Mouse (Mus musculus) liver, embryonic 14.5 days (tissue): Measurements from ENCODE around the gene Relb. TPM values are rescaled to one million over a fixed set of nuclear protein-coding genes. Genes with fewer than 3 reads are reported as not detected.
A peak's percentile ranks its signal among the peaks of the same experiment; 100 is the strongest.

Source experiments
- ATAC-seq: fragments of 200-750 bp; cut with Nextera tagmentation; 2 replicates; pipeline ENCODE4 v1.8.0; 2017; ENCODE audit warnings: moderate number of reproducible peaks, mild to moderate bottlenecking, moderate library complexity; ENCODE audit not compliant: insufficient read depth
- DNase-seq, 3 experiments: peaks; one replicate each; pipeline ENCODE4 v3.0.0-alpha.2; 2012 to 2013; ENCODE audit warnings: low read depth in 3 of 3, low spot score in 3 of 3
- H3K27ac ChIP-seq: fragments of 300-500 bp; sonication (generic); 2 replicates; pipeline ENCODE4 v1.5.1; 2014; ENCODE audit warnings: moderate library complexity, mild to moderate bottlenecking, control low read depth, inconsistent platforms
- H3K27me3 ChIP-seq: fragments of 300-500 bp; sonication (generic); 2 replicates; pipeline ENCODE4 v1.6.1; 2014; ENCODE audit warnings: mild to moderate bottlenecking, low read length, moderate library complexity; ENCODE audit not compliant: control insufficient read depth, insufficient read depth
- H3K36me3 ChIP-seq: fragments of 300-500 bp; sonication (generic); replicated peaks from 2 replicates; pipeline ENCODE4 v1.6.1; 2014; ENCODE audit warnings: low read depth; ENCODE audit not compliant: control insufficient read depth, insufficient read depth
- H3K4me1 ChIP-seq, 2 experiments: fragments of 200-500 bp in 1 of 2; fragments of 300-500 bp in 1 of 2; sonication (generic) in 1 of 2; replicated peaks; 2 replicates each; pipeline ENCODE4 v1.6.1; 2012 to 2014; ENCODE audit warnings: antibody characterized with exemption in 1 of 2, inconsistent platforms in 1 of 2, low read length in 1 of 2; ENCODE audit not compliant: control insufficient read depth in 2 of 2, insufficient read depth in 2 of 2
- H3K4me2 ChIP-seq: fragments of 300-500 bp; sonication (generic); 2 replicates; pipeline ENCODE4 v1.6.1; 2014; ENCODE audit warnings: low read depth, mild to moderate bottlenecking, control low read depth, moderate library complexity
- H3K4me3 ChIP-seq, 2 experiments: fragments of 200-500 bp in 1 of 2; fragments of 300-500 bp in 1 of 2; sonication (generic) in 1 of 2; 2 replicates each; pipeline ENCODE4 v1.5.1; 2012 to 2014; ENCODE audit warnings: low read depth in 2 of 2, low read length in 2 of 2, mild to moderate bottlenecking in 2 of 2, control low read depth in 1 of 2, inconsistent platforms in 1 of 2, moderate library complexity in 1 of 2; ENCODE audit not compliant: insufficient read depth in 1 of 2
- H3K9ac ChIP-seq: fragments of 300-500 bp; sonication (generic); replicated peaks from 2 replicates; pipeline ENCODE4 v1.6.1; 2014; ENCODE audit warnings: mild to moderate bottlenecking, control low read depth, moderate library complexity
- H3K9me3 ChIP-seq: fragments of 300-500 bp; sonication (generic); 2 replicates; pipeline ENCODE4 v1.6.1; 2016; ENCODE audit warnings: low read length, mixed read lengths; ENCODE audit not compliant: control insufficient read depth
- CTCF ChIP-seq: IDR thresholded peaks from 2 replicates; pipeline ENCODE4 v1.5.1; 2016; ENCODE audit warnings: antibody characterized with exemption, low read depth, control low read depth
- EP300 ChIP-seq: IDR thresholded peaks from 2 replicates; pipeline ENCODE4 v1.6.1; 2016; ENCODE audit warnings: antibody characterized with exemption, low read depth
- WGBS: fragments of 180-500 bp; shearing (Covaris S2); extraction: QIAGEN DNeasy Blood & Tissue Kit; methylation state at CpG from one replicate; pipeline ENCODE4 v1.1.7; 2014; ENCODE audit not compliant: insufficient replicate concordance; 5-methylcytosine and 5-hydroxymethylcytosine counted together
- polyA plus RNA-seq, 2 experiments: library from polyadenylated mRNA; depleted of rRNA in 1 of 2; stranded (reverse) in 1 of 2; unstranded in 1 of 2; fragments of >200 nt; fragmentation: Nextera tagmentation in 1 of 2; extraction: Ambion mirVana in 1 of 2; gene quantifications; 2 replicates each; pipeline versions ENCODE4 v1.2.1 to v1.2.3; 2012 to 2014

Gene Relb
- polyA plus RNA-seq, 2 experiments = 0.89 to 1.1 TPM

DNA sequence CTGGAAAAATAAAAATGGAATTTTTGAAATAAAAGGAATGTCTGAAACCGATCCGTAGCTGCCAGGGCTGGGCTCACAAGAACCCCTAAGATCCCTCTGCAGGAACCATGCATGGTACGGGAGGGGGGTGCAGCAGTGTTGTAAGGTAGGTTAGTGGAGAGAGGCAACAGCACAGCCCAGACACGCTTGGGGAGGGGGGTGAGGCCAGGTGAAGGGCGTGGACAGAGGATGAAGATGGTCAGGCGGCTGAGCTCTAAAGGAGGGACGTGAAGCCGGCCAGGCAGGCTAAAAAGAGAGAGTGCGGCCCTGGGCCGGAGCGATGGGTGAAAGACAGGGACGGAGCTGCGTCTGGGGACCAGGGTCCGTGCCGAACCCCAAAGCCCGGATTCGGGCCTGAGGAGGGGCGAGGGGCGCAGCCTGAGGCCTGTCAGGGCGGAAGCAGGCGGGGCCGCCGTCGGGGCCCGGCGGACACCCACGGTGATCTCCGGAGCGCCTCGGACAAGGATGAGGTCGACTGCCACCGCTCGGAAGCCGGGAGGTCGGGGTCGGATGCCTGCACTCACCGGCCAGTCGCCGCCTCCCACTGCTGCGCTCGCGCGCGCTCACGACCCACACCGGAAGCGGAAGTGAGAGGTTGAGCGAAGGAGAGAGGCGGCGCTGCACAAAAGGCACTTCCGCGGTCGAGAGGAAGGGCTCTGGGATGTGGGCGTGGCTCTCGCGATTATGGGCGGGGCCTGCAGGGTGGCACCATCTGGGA, 25.2 kb downstream of the Relb start, which contains the start of gene Clasrp:
Clasrp (minus strand) TSS at position 638 of the 757 bp plus-strand sequence.
- peak within 1 kb of the TSS; percentile 82 for H3K4me2 ChIP-seq
- DNase-seq = peak; percentile 88 to 91 (median 89)
- peak within 1 kb of the TSS; percentile 69 to 81 for H3K4me3 ChIP-seq
- ATAC-seq = peak; percentile 90
- H3K36me3 ChIP-seq = peaks cover 7% of the 10 kb centered on the region
- no peaks in the 10 kb centered on the region for H3K27me3 ChIP-seq
- H3K9ac ChIP-seq = peak within 1 kb of the TSS; percentile 73
- no peaks in the 10 kb centered on the region for H3K9me3 ChIP-seq
- H3K4me1 ChIP-seq = peaks cover 8 to 13% of the 10 kb centered on the region in 2 experiments
- no peak within 1 kb of the TSS; the same call in 1 of the 2 replicates for H3K27ac ChIP-seq
- under 1% methylated on average over 57 of the region's 57 CpGs for WGBS
- TF ChIP-seq EP300 (no peak), CTCF (no peak)

DNA sequence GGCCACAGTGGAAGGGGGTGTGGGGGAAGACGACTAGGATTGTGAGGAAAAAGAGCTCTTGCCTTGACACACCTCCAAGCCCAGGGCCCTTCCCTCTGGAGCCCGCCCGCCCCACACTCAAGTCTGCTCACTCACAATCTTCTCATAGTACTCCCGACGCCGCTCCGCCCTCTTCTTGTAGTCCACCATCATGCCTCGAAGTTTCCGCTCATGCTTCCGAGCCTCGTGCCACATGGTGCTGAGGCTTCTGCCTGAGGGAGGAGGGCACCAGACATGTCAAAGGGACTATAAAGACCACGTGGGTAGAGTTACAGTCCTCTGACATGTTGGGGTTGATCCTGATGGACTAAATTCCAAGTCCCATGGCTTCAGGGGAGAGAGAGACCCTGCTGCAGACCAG, 26.2 kb downstream of the Relb start:
- Histone ChIP-seq H3K4me3 (peak overlapping the region in 1 of 2 experiments; percentile 69; a peak in 2 of 4 replicates), H3K9ac (no peak overlapping the region; the same call in 1 of the 2 replicates), H3K36me3 (peaks cover 7% of the 10 kb centered on the region), H3K27ac (no peak overlapping the region; the same call in 1 of the 2 replicates), H3K9me3 (no peaks in the 10 kb centered on the region), H3K4me2 (peak overlapping the region; percentile 82), H3K4me1 (peaks cover 8 to 13% of the 10 kb centered on the region in 2 experiments), H3K27me3 (no peaks in the 10 kb centered on the region)
- ATAC-seq (no peak), DNase-seq (no peak)
- WGBS = 76% methylated on average over 12 of the region's 12 CpGs
- TF ChIP-seq CTCF = no peak
- TF ChIP-seq EP300 = no peak

DNA sequence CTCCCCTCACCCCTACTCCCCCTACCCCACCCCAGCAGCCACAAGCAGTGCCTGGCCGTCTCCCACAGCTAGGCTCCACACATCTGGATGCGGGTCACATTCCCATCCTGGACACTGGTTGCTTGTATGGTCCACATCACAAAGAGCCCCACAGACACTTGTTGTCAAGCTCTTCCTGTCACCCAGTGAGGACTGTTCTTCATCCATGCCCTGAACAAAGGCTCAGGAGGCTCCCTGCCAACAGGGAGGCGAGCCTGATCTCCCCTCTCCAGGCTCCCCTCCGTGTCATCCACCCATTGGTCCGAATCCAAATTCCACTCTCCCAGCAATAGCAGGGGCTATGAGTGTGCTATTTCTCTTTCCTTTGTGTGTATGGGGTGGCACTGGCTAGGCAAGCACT, 28.7 kb downstream of the Relb start:
- no peak overlapping the region for H3K4me2 ChIP-seq
- WGBS = 56% methylated on average over 5 of the region's 5 CpGs
- H3K9me3 ChIP-seq = no peaks in the 10 kb centered on the region
- H3K27me3 ChIP-seq = no peaks in the 10 kb centered on the region
- TF ChIP-seq CTCF (no peak), EP300 (no peak)
- ATAC-seq (no peak), DNase-seq (no peak)
- no peak overlapping the region for H3K4me3 ChIP-seq
- no peak overlapping the region for H3K27ac ChIP-seq
- H3K9ac ChIP-seq = no peak overlapping the region
- H3K4me1 ChIP-seq = peaks cover 8 to 13% of the 10 kb centered on the region in 2 experiments
- H3K36me3 ChIP-seq = peaks cover 7% of the 10 kb centered on the region

DNA sequence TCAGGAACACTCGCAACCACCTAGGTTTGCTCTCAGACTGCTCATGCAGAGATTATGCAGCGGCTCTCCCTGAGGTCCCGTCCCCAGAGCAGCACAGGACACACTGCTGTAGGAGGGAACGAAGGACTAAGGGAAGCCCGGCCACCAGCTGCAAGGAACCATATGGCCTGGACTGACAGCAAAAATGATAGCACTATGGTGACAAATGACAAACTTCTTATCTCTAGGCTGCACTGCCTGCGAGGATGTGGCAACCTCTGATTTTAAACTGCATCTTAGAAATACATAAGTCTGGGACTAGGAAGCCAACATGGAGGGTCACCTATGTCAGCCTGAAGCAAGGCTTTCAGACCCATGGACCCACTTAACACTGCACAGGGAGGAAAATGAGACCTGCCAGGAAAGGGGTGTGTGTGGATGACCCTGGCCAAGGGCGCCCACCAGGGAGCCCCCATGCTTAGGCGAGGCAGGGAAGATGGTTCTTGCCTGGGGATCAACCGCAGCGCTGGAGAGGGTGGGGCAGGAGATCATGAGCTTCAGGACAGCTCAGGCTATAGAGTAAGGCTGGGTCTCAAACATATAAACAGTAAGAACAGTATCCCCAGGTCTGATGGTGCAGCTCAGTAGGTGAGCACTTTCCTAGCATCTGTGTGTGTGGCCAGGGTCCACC, 36.0 kb downstream of the Relb start:
- ATAC-seq (peak; percentile 74), DNase-seq (peak in 2 of 3 experiments; percentile 39 to 46)
- TF ChIP-seq CTCF (no peak), EP300 (peak; percentile 75)
- Histone ChIP-seq H3K27me3 (no peaks in the 10 kb centered on the region), H3K4me3 (no peak overlapping the region), H3K27ac (no peak overlapping the region), H3K36me3 (peaks cover 24% of the 10 kb centered on the region), H3K9ac (no peak overlapping the region), H3K4me1 (peaks cover 7 to 15% of the 10 kb centered on the region in 2 experiments; a peak in 3 of 4 replicates), H3K4me2 (peak overlapping the region; percentile 16; the same call in 1 of the 2 replicates), H3K9me3 (no peaks in the 10 kb centered on the region)
- 40% methylated on average over 10 of the region's 10 CpGs for WGBS

DNA sequence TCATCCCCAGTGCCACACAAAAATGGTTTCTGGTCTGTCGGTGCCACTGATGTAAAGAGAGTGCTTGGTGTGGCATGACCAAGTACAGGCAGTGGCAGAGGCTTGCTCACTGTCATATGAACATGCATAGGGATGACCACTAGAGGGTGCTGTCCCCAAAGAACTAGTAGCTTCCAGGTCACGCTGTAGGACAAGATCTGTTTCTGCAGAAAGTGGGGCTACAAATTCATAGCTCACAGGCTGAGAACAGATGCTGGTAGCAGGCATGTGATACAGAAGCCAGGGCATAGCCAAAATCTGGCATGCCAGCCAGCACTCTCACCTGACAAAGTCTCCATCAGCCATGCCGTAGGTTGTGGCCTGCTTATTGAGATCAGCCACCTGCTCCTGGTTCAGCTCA, 39.3 kb downstream of the Relb start:
- peak; percentile 59; the same call in 1 of the 2 replicates for ATAC-seq
- Histone ChIP-seq H3K4me1 (peaks cover 7 to 15% of the 10 kb centered on the region in 2 experiments; a peak in 3 of 4 replicates), H3K9ac (no peak overlapping the region), H3K9me3 (no peaks in the 10 kb centered on the region), H3K4me3 (no peak overlapping the region), H3K27ac (no peak overlapping the region), H3K4me2 (no peak overlapping the region), H3K27me3 (no peaks in the 10 kb centered on the region), H3K36me3 (peaks cover 47% of the 10 kb centered on the region)
- DNase-seq = peak; percentile 63 to 71 (median 63)
- WGBS = 49% methylated on average over 3 of the region's 3 CpGs
- TF ChIP-seq CTCF (peak; percentile 96), EP300 (no peak)
